Mouse (Mus musculus) kidney, adult 2 months (tissue): ENCODE results near the gene Aif1l. TPM values are rescaled to one million over a fixed set of nuclear protein-coding genes. Genes with fewer than 3 reads are reported as not detected.

Source experiments
- DNase-seq: peaks from one replicate; pipeline ENCODE4 v3.0.0; 2021
- H3K27ac ChIP-seq: fragments of 200-500 bp; 2 replicates; pipeline ENCODE4 v1.5.1; 2012; ENCODE audit warnings: low read depth, low read length, control low read depth, inconsistent platforms; ENCODE audit not compliant: insufficient read depth
- H3K27me3 ChIP-seq: fragments of 200-500 bp; replicated peaks from 2 replicates; pipeline ENCODE4 v1.6.1; 2012; ENCODE audit warnings: mild to moderate bottlenecking, moderate library complexity, low read length, inconsistent platforms; ENCODE audit not compliant: control insufficient read depth, insufficient read depth
- H3K36me3 ChIP-seq: fragments of 200-500 bp; 2 replicates; pipeline ENCODE4 v1.6.1; 2012; ENCODE audit warnings: mild to moderate bottlenecking, moderate library complexity, low read length, inconsistent platforms; ENCODE audit not compliant: control insufficient read depth, insufficient read depth
- H3K4me1 ChIP-seq: fragments of 200-500 bp; 2 replicates; pipeline ENCODE4 v1.6.1; 2011; ENCODE audit warnings: low read length; ENCODE audit not compliant: control insufficient read depth, insufficient read depth
- H3K4me3 ChIP-seq: fragments of 200-500 bp; 2 replicates; pipeline ENCODE4 v1.5.1; 2011; ENCODE audit warnings: mild to moderate bottlenecking, low read depth, low read length, control low read depth; ENCODE audit not compliant: insufficient read depth
- CTCF ChIP-seq: fragments of 200-500 bp; conservative IDR thresholded peaks from 2 replicates; pipeline ENCODE4 v1.5.1; 2011; ENCODE audit warnings: low read depth, mild to moderate bottlenecking, control low read depth, low read length, moderate library complexity, mixed read lengths; ENCODE audit not compliant: insufficient read depth, insufficient read length
- POLR2A ChIP-seq: fragments of 200-500 bp; IDR thresholded peaks from one replicate; pipeline ENCODE4 v1.6.1; 2011; ENCODE audit warnings: low read depth, low read length, control low read depth
- WGBS: fragments of 180-500 bp; shearing (Covaris S2); methylation state at CpG from one replicate; pipeline ENCODE4 v1.1.7; 2018; 5-methylcytosine and 5-hydroxymethylcytosine counted together
- polyA plus RNA-seq: library from polyadenylated mRNA; depleted of rRNA; stranded (reverse); fragments of >200 nt; gene quantifications from 2 replicates; pipeline ENCODE4 v1.2.3, GENCODE M21; 2012

Gene Aif1l
- polyA plus RNA-seq, 1 experiment, result 177 TPM

GRCm38 (mm10) chr2:31960986-31961385, 11.0 kb downstream of the Aif1l start:
- Histone ChIP-seq H3K4me1 (peaks cover 39% of the 10 kb centered on the region), H3K36me3 (no peaks in the 10 kb centered on the region), H3K27ac (peak overlapping the region; percentile 94), H3K27me3 (no peaks in the 10 kb centered on the region), H3K4me3 (no peak overlapping the region)
- TF ChIP-seq CTCF (no peak), POLR2A (no peak)
- DNase-seq, result peak; percentile 55
- 48% methylated on average over 8 of the region's 8 CpGs for WGBS

GRCm38 (mm10) chr2:31961791-31962222, 11.9 kb downstream of the Aif1l start:
- DNase-seq, result peak; percentile 72
- Histone ChIP-seq H3K27ac (peak overlapping the region; percentile 94), H3K4me1 (peaks cover 39% of the 10 kb centered on the region), H3K27me3 (no peaks in the 10 kb centered on the region), H3K4me3 (peak overlapping the region; percentile 37), H3K36me3 (no peaks in the 10 kb centered on the region)
- WGBS, result 29% methylated on average over 4 of the region's 4 CpGs
- no peak for TF ChIP-seq POLR2A
- no peak for TF ChIP-seq CTCF

DNA sequence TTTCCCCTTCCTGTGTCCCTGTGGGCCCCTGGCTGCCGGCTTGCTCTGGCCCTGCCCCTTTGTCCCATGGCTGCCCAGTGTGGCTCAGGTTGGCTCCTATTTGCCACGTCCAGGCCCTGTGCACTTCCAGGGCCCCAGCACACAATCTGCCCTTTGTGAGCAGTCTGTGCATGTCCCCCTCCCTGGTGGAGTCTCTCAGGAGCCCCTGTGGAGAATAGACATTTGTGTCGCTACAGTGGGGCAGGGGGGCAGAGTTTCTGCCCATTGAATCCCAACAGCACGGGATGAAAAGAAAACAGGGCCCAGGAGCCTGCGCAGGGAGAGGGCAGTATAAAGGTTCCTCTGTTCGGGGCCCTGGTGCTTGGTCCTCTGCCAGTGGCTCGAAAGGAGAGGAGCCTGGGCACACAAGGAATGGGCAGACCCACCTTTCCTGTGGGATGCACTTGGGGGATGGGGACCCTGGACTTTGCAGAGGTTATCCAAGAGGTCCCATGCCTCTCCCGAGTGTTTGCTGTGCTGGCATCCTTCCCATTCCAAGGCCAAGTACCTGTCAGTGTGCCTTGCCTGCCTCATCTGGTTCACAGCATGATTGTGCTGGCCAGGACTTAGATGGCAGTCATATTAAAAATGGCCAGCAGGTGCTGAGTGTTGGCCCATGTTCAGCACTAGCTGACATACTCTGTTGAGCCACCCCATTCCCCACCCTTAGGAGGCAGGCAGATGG, 12.7 kb downstream of the Aif1l start:
- DNase-seq, result peak; percentile 75
- peak overlapping the region; percentile 37 for H3K4me3 ChIP-seq
- 26% methylated on average over 8 of the region's 8 CpGs for WGBS
- H3K27me3 ChIP-seq, result no peaks in the 10 kb centered on the region
- H3K4me1 ChIP-seq, result peaks cover 39% of the 10 kb centered on the region
- no peaks in the 10 kb centered on the region for H3K36me3 ChIP-seq
- TF ChIP-seq CTCF (no peak; the same call in 1 of the 2 replicates), POLR2A (no peak)
- peak overlapping the region; percentile 94 for H3K27ac ChIP-seq

GRCm38 (mm10) chr2:31963491-31963890, 13.6 kb downstream of the Aif1l start:
- H3K27ac ChIP-seq, result peak overlapping the region; percentile 94
- 35% methylated on average over 7 of the region's 7 CpGs for WGBS
- H3K4me3 ChIP-seq, result no peak overlapping the region
- TF ChIP-seq POLR2A (no peak), CTCF (no peak)
- H3K36me3 ChIP-seq, result no peaks in the 10 kb centered on the region
- H3K4me1 ChIP-seq, result peaks cover 39% of the 10 kb centered on the region
- no peaks in the 10 kb centered on the region for H3K27me3 ChIP-seq
- DNase-seq, result peak; percentile 90

GRCm38 (mm10) chr2:31964191-31964590, 14.3 kb downstream of the Aif1l start:
- Histone ChIP-seq H3K27ac (peak overlapping the region; percentile 94), H3K4me3 (no peak overlapping the region), H3K27me3 (no peaks in the 10 kb centered on the region), H3K4me1 (peaks cover 39% of the 10 kb centered on the region), H3K36me3 (no peaks in the 10 kb centered on the region)
- no peak for DNase-seq
- TF ChIP-seq CTCF, result no peak
- TF ChIP-seq POLR2A, result no peak
- 34% methylated on average over 3 of the region's 3 CpGs for WGBS

- Histone ChIP-seq H3K4me1 (peaks cover 34% of the 10 kb centered on the region), H3K27ac (0 out of 2 replicates have a peak overlapping the region, but pooled peaks have one; percentile 2), H3K4me3 (no peak overlapping the region), H3K36me3 (no peaks in the 10 kb centered on the region), H3K27me3 (no peaks in the 10 kb centered on the region)
- DNase-seq, result peak; percentile 71
- TF ChIP-seq CTCF (peak; percentile 76), POLR2A (no peak)
Measured at GRCm38 (mm10) chr2:31965110-31965509, 15.2 kb downstream of the Aif1l start.

- 59% methylated on average over 8 of the region's 8 CpGs for WGBS
- Histone ChIP-seq H3K36me3 (peaks cover 1% of the 10 kb centered on the region; the same call in 1 of the 2 replicates), H3K27ac (no peak overlapping the region), H3K4me1 (peaks cover 28% of the 10 kb centered on the region), H3K4me3 (no peak overlapping the region), H3K27me3 (no peaks in the 10 kb centered on the region)
- TF ChIP-seq CTCF (no peak), POLR2A (no peak)
- no peak for DNase-seq
Measured at GRCm38 (mm10) chr2:31966801-31967200, 16.9 kb downstream of the Aif1l start.
